Mouse (Mus musculus) midbrain, embryonic 11.5 days (tissue): ENCODE results near the gene Slc17a6. TPM values are rescaled to one million over a fixed set of nuclear protein-coding genes. Genes with fewer than 3 reads are reported as not detected.

ENCODE experiments used
- ATAC-seq: fragments of 200-750 bp; cut with Nextera tagmentation; 2 replicates; pipeline ENCODE4 v1.8.0; 2017; ENCODE audit warnings: moderate TSS enrichment, moderate library complexity; ENCODE audit not compliant: low FRiP score
- DNase-seq: peaks from one replicate; pipeline ENCODE4 v3.0.0; 2015; ENCODE audit warnings: low spot score; ENCODE audit errors: missing footprints
- H3K27ac ChIP-seq: fragments of 300-500 bp; sonication (generic); 2 replicates; pipeline ENCODE4 v1.5.1; 2014; ENCODE audit warnings: low read depth, low read length
- H3K27me3 ChIP-seq: fragments of 300-500 bp; sonication (generic); 2 replicates; pipeline ENCODE4 v1.6.1; 2014; ENCODE audit warnings: mild to moderate bottlenecking, low read length, moderate library complexity, mixed read lengths; ENCODE audit not compliant: control insufficient read depth, insufficient read depth
- H3K36me3 ChIP-seq: fragments of 300-500 bp; sonication (generic); 2 replicates; pipeline ENCODE4 v1.6.1; 2014; ENCODE audit warnings: mild to moderate bottlenecking, low read length, moderate library complexity, mixed read lengths; ENCODE audit not compliant: control insufficient read depth, insufficient read depth
- H3K4me1 ChIP-seq: fragments of 300-500 bp; sonication (generic); 2 replicates; pipeline ENCODE4 v1.6.1; 2014; ENCODE audit warnings: low read length; ENCODE audit not compliant: control insufficient read depth, insufficient read depth
- H3K4me2 ChIP-seq: fragments of 300-500 bp; sonication (generic); 2 replicates; pipeline ENCODE4 v1.6.1; 2014; ENCODE audit warnings: mild to moderate bottlenecking, moderate library complexity
- H3K4me3 ChIP-seq: fragments of 300-500 bp; sonication (generic); 2 replicates; pipeline ENCODE4 v1.5.1; 2014; ENCODE audit warnings: low read depth, low read length
- H3K9ac ChIP-seq: fragments of 300-500 bp; sonication (generic); 2 replicates; pipeline ENCODE4 v1.6.1; 2014; ENCODE audit warnings: low read length
- H3K9me3 ChIP-seq: fragments of 300-500 bp; sonication (generic); 2 replicates; pipeline ENCODE4 v1.6.1; 2016; ENCODE audit warnings: low read length; ENCODE audit not compliant: control insufficient read depth
- WGBS: fragments of 180-500 bp; shearing (Covaris S2); extraction: QIAGEN DNeasy Blood & Tissue Kit; methylation state at CpG from one replicate; pipeline ENCODE4 v1.1.7; 2014; 5-methylcytosine and 5-hydroxymethylcytosine counted together
- polyA plus RNA-seq: library from polyadenylated mRNA; unstranded; fragments of >200 nt; fragmentation: Nextera tagmentation; extraction: Ambion mirVana; gene quantifications from 2 replicates; pipeline ENCODE4 v1.2.1, GENCODE M21; 2014

Slc17a6 gene
- polyA plus RNA-seq, 1 experiment from 2014 or later: 35.5 TPM

DNA sequence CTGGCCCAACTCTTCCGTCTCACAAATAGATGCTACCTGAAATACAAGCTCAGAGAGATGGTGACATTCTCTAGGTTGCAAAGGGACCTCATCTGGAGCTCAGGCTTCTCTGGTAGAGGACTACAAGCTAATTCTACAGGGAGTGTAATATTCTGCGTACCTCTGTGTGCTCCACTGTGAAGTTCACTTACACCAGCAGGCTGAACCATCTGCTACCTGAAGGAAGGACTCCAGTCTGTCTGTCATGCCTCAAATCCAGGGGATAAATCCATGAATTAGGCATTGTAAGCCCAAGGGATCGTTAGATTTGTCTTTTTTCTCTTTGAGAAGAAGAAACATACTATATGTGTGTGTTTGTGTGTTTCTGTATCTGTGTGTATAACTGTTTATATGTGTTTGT lies 9.4 kb downstream of the Slc17a6 start:
- DNase-seq: no peak
- no peak overlapping the region for H3K9ac ChIP-seq
- WGBS: 62% methylated on average over 3 of the region's 3 CpGs
- peaks cover 33% of the 10 kb centered on the region for H3K27me3 ChIP-seq
- ATAC-seq: no peak
- H3K4me3 ChIP-seq: peak overlapping the region; percentile 5; the same call in 1 of the 2 replicates
- H3K27ac ChIP-seq: peak overlapping the region; percentile 25; the same call in 1 of the 2 replicates
- H3K4me1 ChIP-seq: peaks cover 15% of the 10 kb centered on the region; the same call in 1 of the 2 replicates
- peak overlapping the region; percentile 30; the same call in 1 of the 2 replicates for H3K4me2 ChIP-seq
- no peaks in the 10 kb centered on the region for H3K36me3 ChIP-seq
- no peaks in the 10 kb centered on the region for H3K9me3 ChIP-seq

DNA sequence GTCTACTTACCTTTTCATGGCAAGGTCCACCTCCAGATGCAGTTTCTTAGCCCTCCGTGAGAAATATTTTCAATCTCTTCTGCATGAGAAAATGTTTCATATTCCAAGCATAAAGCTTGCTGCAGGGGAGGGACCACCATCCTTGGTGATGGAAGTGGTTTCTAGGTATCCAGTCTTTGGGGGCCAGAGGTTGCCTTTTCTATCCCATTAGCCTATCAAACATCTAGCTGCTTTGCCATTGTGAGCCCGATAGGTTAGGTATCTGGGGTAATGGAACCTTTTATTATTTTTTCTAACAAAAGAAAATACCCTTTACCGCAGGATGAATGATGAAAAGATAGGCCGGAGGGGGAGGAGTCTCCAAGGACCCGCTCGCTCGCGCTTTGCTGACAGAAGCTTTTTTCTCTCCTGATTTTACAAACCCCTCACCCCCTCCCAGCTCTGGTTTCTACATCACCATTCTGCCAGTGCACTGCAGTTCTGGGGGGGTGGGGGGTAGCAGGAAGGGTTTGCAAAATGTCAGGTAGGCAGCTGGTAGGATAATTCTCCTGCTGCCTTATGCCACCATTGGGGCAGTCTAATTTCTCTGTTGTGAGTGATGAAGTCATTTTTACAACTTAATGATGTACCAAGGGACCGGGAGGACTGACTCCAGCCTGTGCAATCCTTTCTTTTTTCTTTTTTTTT lies 10.9 kb downstream of the Slc17a6 start:
- Histone ChIP-seq H3K9ac (peak overlapping the region; percentile 12; the same call in 1 of the 2 replicates), H3K27me3 (peaks cover 18% of the 10 kb centered on the region), H3K4me1 (peaks cover 7% of the 10 kb centered on the region; the same call in 1 of the 2 replicates), H3K4me2 (0 out of 2 replicates have a peak overlapping the region, but pooled peaks have one; percentile 17), H3K9me3 (no peaks in the 10 kb centered on the region), H3K4me3 (no peak overlapping the region), H3K36me3 (no peaks in the 10 kb centered on the region), H3K27ac (peak overlapping the region; percentile 71; the same call in 1 of the 2 replicates)
- peak; percentile 81 for ATAC-seq
- 5% methylated on average over 9 of the region's 9 CpGs for WGBS
- peak; percentile 87 for DNase-seq

GRCm38 (mm10) chr7:51633230-51633844 lies 11.5 kb downstream of the Slc17a6 start:
- H3K9me3 ChIP-seq: no peaks in the 10 kb centered on the region
- DNase-seq (peak; percentile 87), ATAC-seq (peak; percentile 65)
- H3K4me1 ChIP-seq: peaks cover 6% of the 10 kb centered on the region; the same call in 1 of the 2 replicates
- H3K27me3 ChIP-seq: peaks cover 15% of the 10 kb centered on the region
- peak overlapping the region; percentile 25; the same call in 1 of the 2 replicates for H3K27ac ChIP-seq
- 5% methylated on average over 7 of the region's 7 CpGs for WGBS
- no peak overlapping the region for H3K9ac ChIP-seq
- H3K4me3 ChIP-seq: no peak overlapping the region
- H3K4me2 ChIP-seq: 0 out of 2 replicates have a peak overlapping the region, but pooled peaks have one; percentile 10
- H3K36me3 ChIP-seq: no peaks in the 10 kb centered on the region

DNA sequence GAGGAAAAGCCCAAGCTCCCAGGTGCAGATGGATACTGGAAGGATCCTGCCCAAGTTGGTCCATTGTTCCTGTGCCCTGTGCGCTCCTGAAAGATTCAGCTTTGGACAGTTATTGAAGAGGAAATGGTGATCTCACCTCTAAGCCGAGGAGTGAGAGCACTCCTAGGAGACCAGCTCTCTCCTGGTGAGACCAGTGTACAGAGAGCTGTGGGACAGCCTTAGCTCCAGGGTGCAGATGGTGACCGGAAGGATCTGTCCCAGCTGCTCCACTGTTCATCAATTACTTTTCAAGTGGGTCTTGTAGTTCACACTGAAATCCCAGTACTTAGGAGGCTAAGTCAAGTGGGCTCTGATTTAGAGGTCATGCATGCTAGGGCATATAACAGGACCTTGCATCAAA lies 35.3 kb downstream of the Slc17a6 start:
- Histone ChIP-seq H3K4me2 (no peak overlapping the region), H3K27me3 (no peaks in the 10 kb centered on the region), H3K27ac (no peak overlapping the region), H3K9me3 (no peaks in the 10 kb centered on the region), H3K4me3 (no peak overlapping the region), H3K36me3 (no peaks in the 10 kb centered on the region), H3K9ac (no peak overlapping the region), H3K4me1 (no peaks in the 10 kb centered on the region)
- ATAC-seq: no peak; the same call in 1 of the 2 replicates
- no peak for DNase-seq
- 83% methylated on average over 3 of the region's 3 CpGs for WGBS

DNA sequence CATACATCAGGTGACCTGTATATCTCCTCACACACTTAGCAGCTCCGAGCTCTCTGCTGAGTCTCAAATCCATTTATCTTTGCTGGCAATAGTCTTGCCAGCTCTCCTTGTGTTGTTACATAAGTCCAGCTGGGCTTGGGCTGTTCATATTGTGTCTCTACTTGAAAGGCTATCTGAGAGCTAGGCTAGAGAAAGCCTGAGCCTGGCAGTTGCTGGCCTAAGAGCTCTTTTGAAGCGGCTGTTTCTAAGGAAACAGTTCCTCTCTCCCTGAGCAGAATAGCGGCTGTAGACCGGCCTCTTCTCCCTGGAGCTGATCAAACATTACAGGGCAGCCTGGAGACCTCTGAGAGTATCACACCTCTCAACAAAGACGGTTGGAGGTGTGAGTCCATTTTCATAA lies 40.6 kb downstream of the Slc17a6 start:
- Histone ChIP-seq H3K36me3 (no peaks in the 10 kb centered on the region), H3K4me1 (no peaks in the 10 kb centered on the region), H3K27me3 (no peaks in the 10 kb centered on the region), H3K27ac (no peak overlapping the region), H3K9ac (no peak overlapping the region), H3K4me2 (no peak overlapping the region), H3K4me3 (no peak overlapping the region), H3K9me3 (no peaks in the 10 kb centered on the region)
- DNase-seq (peak; percentile 78), ATAC-seq (peak; percentile 62; the same call in 1 of the 2 replicates)
- 30% methylated on average over 5 of the region's 5 CpGs for WGBS

DNA sequence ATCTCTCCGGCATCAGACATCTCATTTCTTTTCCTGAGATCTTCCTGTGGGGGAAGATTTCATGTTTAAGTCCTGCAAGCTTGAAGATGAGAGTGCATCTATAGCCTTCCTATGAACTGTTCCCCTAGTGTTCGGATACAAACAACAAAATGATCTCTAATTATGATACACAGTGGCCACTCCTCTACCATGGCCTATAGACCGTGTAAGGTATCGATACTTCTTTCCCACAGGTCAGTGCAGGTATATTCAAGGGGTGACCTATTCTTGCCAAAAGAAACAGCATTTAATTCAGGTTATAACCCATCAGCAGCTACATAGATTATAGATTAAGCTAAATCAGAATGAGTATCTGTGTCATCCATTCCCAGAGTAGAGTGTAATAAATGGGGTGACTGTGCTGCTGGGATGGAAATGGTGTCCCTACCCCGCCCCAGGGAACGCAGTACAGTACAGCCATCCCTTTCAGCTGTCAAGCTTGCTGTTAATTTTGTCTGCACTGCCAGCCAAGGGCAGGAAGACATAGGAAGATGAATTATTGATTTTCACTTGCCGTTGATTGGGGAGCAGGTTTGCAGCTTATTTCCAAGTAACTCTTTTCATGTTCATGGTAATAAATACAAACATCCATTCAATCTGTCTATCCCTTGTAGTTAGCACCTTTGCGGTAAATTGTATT lies 71.9 kb downstream of the Slc17a6 start:
- DNase-seq (no peak), ATAC-seq (0 out of 2 replicates have a peak, but pooled peaks have one; percentile 42)
- no peak overlapping the region for H3K9ac ChIP-seq
- peaks cover 2% of the 10 kb centered on the region; the same call in 1 of the 2 replicates for H3K4me1 ChIP-seq
- no peaks in the 10 kb centered on the region for H3K36me3 ChIP-seq
- 88% methylated on average over 8 of the region's 8 CpGs for WGBS
- no peak overlapping the region for H3K4me3 ChIP-seq
- no peak overlapping the region for H3K27ac ChIP-seq
- no peak overlapping the region for H3K4me2 ChIP-seq
- no peaks in the 10 kb centered on the region for H3K27me3 ChIP-seq
- H3K9me3 ChIP-seq: no peaks in the 10 kb centered on the region

- Histone ChIP-seq H3K27ac (no peak overlapping the region), H3K4me3 (no peak overlapping the region), H3K9me3 (no peaks in the 10 kb centered on the region), H3K36me3 (no peaks in the 10 kb centered on the region), H3K9ac (no peak overlapping the region), H3K4me2 (no peak overlapping the region), H3K4me1 (peaks cover 2% of the 10 kb centered on the region; the same call in 1 of the 2 replicates), H3K27me3 (no peaks in the 10 kb centered on the region)
- no peak for DNase-seq
- WGBS: 59% methylated on average over 4 of the region's 4 CpGs
- no peak for ATAC-seq
Observed at GRCm38 (mm10) chr7:51694452-51694851, 72.6 kb downstream of the Slc17a6 start.

DNA sequence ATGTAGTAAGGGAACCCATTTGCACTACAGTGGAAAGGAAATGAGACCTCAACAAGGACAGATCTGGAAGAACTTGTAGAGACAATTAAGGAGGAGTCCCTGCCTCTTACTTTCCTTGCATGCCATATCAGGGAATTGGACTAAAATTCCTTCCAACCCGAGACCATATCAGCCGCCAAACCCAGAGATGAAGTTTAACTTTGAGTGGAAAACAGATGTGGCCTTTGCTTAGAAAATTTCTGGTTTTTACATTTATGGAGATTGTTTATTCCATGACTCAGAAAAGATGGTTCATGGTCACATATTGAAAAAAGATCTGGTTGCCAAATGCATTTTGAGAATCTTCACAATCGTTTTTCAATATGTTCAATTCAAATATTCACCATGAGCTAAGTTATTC lies 87.7 kb downstream of the Slc17a6 start:
- no peaks in the 10 kb centered on the region for H3K4me1 ChIP-seq
- no peaks in the 10 kb centered on the region for H3K36me3 ChIP-seq
- 77% methylated on average over 3 of the region's 3 CpGs for WGBS
- H3K27me3 ChIP-seq: no peaks in the 10 kb centered on the region
- ATAC-seq (no peak), DNase-seq (no peak)
- H3K27ac ChIP-seq: no peak overlapping the region
- no peak overlapping the region for H3K9ac ChIP-seq
- H3K9me3 ChIP-seq: no peaks in the 10 kb centered on the region
- H3K4me2 ChIP-seq: no peak overlapping the region
- no peak overlapping the region for H3K4me3 ChIP-seq
